ENCODE assay signal across 12 mouse cellular contexts in genomic region chr7:133059517-133060104, GRCm38 (mm10).
A peak's percentile ranks its signal among the peaks of the same experiment; 100 is the strongest.
DNase-seq lines count a peak whose midpoint lies in the region; ATAC-seq and TF ChIP-seq lines count a peak whose summit lies in the region.
"Had no signal": no experiment of that assay in that cellular context is flagged by ENCODE, and none has a peak within 500 bp of the region (broad histone marks: within the 10 kb centered on the region; RNA-seq: fewer than 3 reads in every experiment).

No protein-coding gene starts in this region.

- H3K36me3 ChIP-seq in heart, embryonic 11.5 days (ENCODE audit: control insufficient read depth, insufficient read depth, low read length), result peaks cover 5% of the 10 kb centered on the region
- H3K36me3 ChIP-seq in forebrain, embryonic 15.5 days, result no peaks in the 10 kb centered on the region
- no peaks in the 10 kb centered on the region; the same call in 1 of the 2 replicates for H3K36me3 ChIP-seq in midbrain, postnatal 0 days (ENCODE audit: insufficient read depth, low read length)
- H3K36me3 ChIP-seq: liver, embryonic 15.5 days had no signal

- ATAC-seq in heart, embryonic 11.5 days (replicated peaks; ENCODE audit: insufficient number of reproducible peaks, low FRiP score, low TSS enrichment), result no peak
- ATAC-seq in forebrain, embryonic 15.5 days (replicated peaks), result no peak
- ATAC-seq in midbrain, postnatal 0 days (ENCODE audit: low FRiP score), result no peak
- ATAC-seq: CD4-positive, CD25-positive, alpha-beta regulatory T cell, adult 4 months had no signal

- peaks cover 39% of the 10 kb centered on the region for H3K4me1 ChIP-seq in heart, embryonic 11.5 days (ENCODE audit: control insufficient read depth, insufficient read depth, low read length)
- H3K4me1 ChIP-seq in forebrain, embryonic 15.5 days, result peaks cover 19% of the 10 kb centered on the region
- peaks cover 11% of the 10 kb centered on the region; the same call in 1 of the 2 replicates for H3K4me1 ChIP-seq in midbrain, postnatal 0 days (ENCODE audit: insufficient read depth, low read length)
- H3K4me1 ChIP-seq: liver, embryonic 15.5 days had no signal

- WGBS in heart, embryonic 11.5 days (ENCODE audit: insufficient replicate concordance), result 66% methylated on average over 9 of the region's 9 CpGs
- 45% methylated on average over 9 of the region's 9 CpGs for WGBS in forebrain, embryonic 15.5 days
- WGBS in midbrain, postnatal 0 days, result 46% methylated on average over 9 of the region's 9 CpGs

- H3K4me3 ChIP-seq in heart, embryonic 11.5 days (ENCODE audit: low read depth, low read length), result no peak overlapping the region
- no peak overlapping the region for H3K4me3 ChIP-seq in layer of hippocampus, adult 2 months
- no peak overlapping the region for H3K4me3 ChIP-seq in forebrain, embryonic 15.5 days
- no peak overlapping the region for H3K4me3 ChIP-seq in midbrain, postnatal 0 days (ENCODE audit: low read depth, low read length)
- H3K4me3 ChIP-seq: limb, embryonic 10.5 days; liver, embryonic 15.5 days had no signal

- H3K4me2 ChIP-seq in heart, embryonic 11.5 days, result no peak overlapping the region
- no peak overlapping the region for H3K4me2 ChIP-seq in forebrain, embryonic 15.5 days (replicated peaks)
- H3K4me2 ChIP-seq in midbrain, postnatal 0 days (ENCODE audit: low read depth, low read length, poor library complexity, severe bottlenecking), result no peak overlapping the region
- H3K4me2 ChIP-seq: liver, embryonic 15.5 days had no signal

- no peaks in the 10 kb centered on the region for H3K27me3 ChIP-seq in heart, embryonic 11.5 days (ENCODE audit: control insufficient read depth, insufficient read depth, low read length)
- no peaks in the 10 kb centered on the region for H3K27me3 ChIP-seq in forebrain, embryonic 15.5 days
- no peaks in the 10 kb centered on the region for H3K27me3 ChIP-seq in midbrain, postnatal 0 days (ENCODE audit: insufficient read depth, low read length)
- H3K27me3 ChIP-seq: liver, embryonic 15.5 days had no signal

- DNase-seq in heart, adult 8-10 months (ENCODE audit: low spot score), result no peak
- DNase-seq in layer of hippocampus, adult 2 months (ENCODE audit: low spot score in 2 of 2), result peak; percentile 34 to 55
- no peak for DNase-seq in layer of hippocampus, adult 9-10 months (ENCODE audit: low spot score)
- peak; percentile 49 for DNase-seq in midbrain, postnatal 0 days (ENCODE audit: low spot score)
- no peak for DNase-seq in cerebellum, postnatal 4 days (ENCODE audit: low spot score in 2 of 2)
- DNase-seq: kidney, postnatal 4 days; right cerebral cortex, adult 18-20 months had no signal

- no peak for TF ChIP-seq CTCF in layer of hippocampus, adult 2 months (conservative IDR thresholded peaks at IDR 0.05)
- no peak for TF ChIP-seq CTCF in midbrain, postnatal 0 days (IDR thresholded peaks at IDR 0.05)

- no peaks in the 10 kb centered on the region for H3K9me3 ChIP-seq in heart, embryonic 11.5 days (replicated peaks; ENCODE audit: control insufficient read depth, low read length)
- no peaks in the 10 kb centered on the region for H3K9me3 ChIP-seq in forebrain, embryonic 15.5 days
- H3K9me3 ChIP-seq in midbrain, postnatal 0 days (ENCODE audit: low read length), result no peaks in the 10 kb centered on the region
- H3K9me3 ChIP-seq: limb, embryonic 10.5 days; liver, embryonic 15.5 days had no signal

- no peak overlapping the region; the same call in 1 of the 2 replicates for H3K9ac ChIP-seq in heart, embryonic 11.5 days (ENCODE audit: low read depth, low read length)
- H3K9ac ChIP-seq in forebrain, embryonic 15.5 days (replicated peaks), result no peak overlapping the region
- H3K9ac ChIP-seq in midbrain, postnatal 0 days (replicated peaks; ENCODE audit: low read length, poor library complexity, severe bottlenecking), result no peak overlapping the region
- H3K9ac ChIP-seq: liver, embryonic 15.5 days had no signal

- H3K27ac ChIP-seq in heart, embryonic 11.5 days (ENCODE audit: low read depth, low read length), result peak overlapping the region; percentile 87
- H3K27ac ChIP-seq in layer of hippocampus, adult 2 months, result peak overlapping the region; percentile 80
- H3K27ac ChIP-seq in forebrain, embryonic 15.5 days (replicated peaks), result peak overlapping the region; percentile 72
- 0 out of 2 replicates have a peak overlapping the region, but pooled peaks have one; percentile 9 for H3K27ac ChIP-seq in midbrain, postnatal 0 days (ENCODE audit: low read depth, low read length)
- H3K27ac ChIP-seq: limb, embryonic 10.5 days; liver, embryonic 15.5 days had no signal

Comparison
In these comparisons a context has a peak if more than half of its experiments do, and no peak if none do; other contexts are left out.
1. DNase-seq: peak in layer of hippocampus, adult 2 months (2 of 2) and midbrain, postnatal 0 days (single experiment); none in heart, adult 8-10 months (single experiment), layer of hippocampus, adult 9-10 months (single experiment) and cerebellum, postnatal 4 days (0 of 2).
2. H3K27ac ChIP-seq: peak in every context shown above with its lines; median percentile 87 in heart, embryonic 11.5 days; 80 in layer of hippocampus, adult 2 months; 72 in forebrain, embryonic 15.5 days; 9 in midbrain, postnatal 0 days.